ENCODE assay signal across 8 mouse cellular contexts in genomic region chr13:78200991-78201870, GRCm38 (mm10). TPM values are rescaled to one million over a fixed set of nuclear protein-coding genes. Genes with fewer than 3 reads are reported as not detected.
A peak's percentile ranks its signal among the peaks of the same experiment; 100 is the strongest.
DNase-seq lines count a peak whose midpoint lies in the region; ATAC-seq and TF ChIP-seq lines count a peak whose summit lies in the region.

No protein-coding gene starts in this region.

- H3K4me2 ChIP-seq in embryonic facial prominence, embryonic 11.5 days (ENCODE audit: low read depth, low read length): peak overlapping the region; percentile 70
- H3K4me2 ChIP-seq in limb, embryonic 13.5 days (replicated peaks): peak overlapping the region; percentile 97
- H3K4me2 ChIP-seq in midbrain, embryonic 15.5 days: peak overlapping the region; percentile 86
- peak overlapping the region; percentile 57 for H3K4me2 ChIP-seq in stomach, embryonic 16.5 days (ENCODE audit: low read depth, low read length)

- peak overlapping the region; percentile 68; the same call in 1 of the 2 replicates for H3K9ac ChIP-seq in embryonic facial prominence, embryonic 11.5 days (replicated peaks; ENCODE audit: low read length)
- no peak overlapping the region for H3K9ac ChIP-seq in heart, adult 2 months (ENCODE audit: low read depth, low read length)
- peak overlapping the region; percentile 43; the same call in 1 of the 2 replicates for H3K9ac ChIP-seq in limb, embryonic 13.5 days
- H3K9ac ChIP-seq in midbrain, embryonic 15.5 days: peak overlapping the region; percentile 78; the same call in 1 of the 2 replicates
- peak overlapping the region; percentile 80 for H3K9ac ChIP-seq in stomach, embryonic 16.5 days (ENCODE audit: low read length)

- no peaks in the 10 kb centered on the region for H3K4me1 ChIP-seq in thymus, adult 2 months (replicated peaks; ENCODE audit: control insufficient read depth, insufficient read depth, low read length)
- H3K4me1 ChIP-seq in embryonic facial prominence, embryonic 11.5 days (ENCODE audit: control insufficient read depth, insufficient read depth, low read length): no peaks in the 10 kb centered on the region; the same call in 1 of the 2 replicates
- H3K4me1 ChIP-seq in heart, adult 2 months (ENCODE audit: control insufficient read depth, insufficient read depth, low read length): no peaks in the 10 kb centered on the region
- H3K4me1 ChIP-seq in limb, embryonic 13.5 days: peaks cover 36% of the 10 kb centered on the region
- H3K4me1 ChIP-seq in midbrain, embryonic 15.5 days: peaks cover 18% of the 10 kb centered on the region
- peaks cover 12% of the 10 kb centered on the region for H3K4me1 ChIP-seq in stomach, embryonic 16.5 days (ENCODE audit: control insufficient read depth, insufficient read depth, low read length)

- intact Hi-C loops in heart, adult 2 months (cut with DNase I): loop anchor here (2.0 to 10.0 kb wide), 3 partner anchors 218 to 834 kb away; no protein-coding TSS in a partner anchor

- H3K79me2 ChIP-seq in heart, adult 2 months (replicated peaks; ENCODE audit: control insufficient read depth, insufficient read depth, low read length): no peaks in the 10 kb centered on the region

- DNase-seq in thymus, adult 2 months: peak; percentile 27
- no peak for DNase-seq in thymus, adult 18-20 months
- peak; percentile 93 for DNase-seq in embryonic facial prominence, embryonic 11.5 days (ENCODE audit: low spot score)
- DNase-seq in heart, adult 2 months: peak; percentile 87 to 90
- DNase-seq in kidney, adult 8-10 months: peak; percentile 63 to 72

- 8% methylated on average over 26 of the region's 30 CpGs for WGBS in thymus, adult 2 months
- WGBS in embryonic facial prominence, embryonic 11.5 days: under 1% methylated on average over 27 of the region's 30 CpGs
- WGBS in heart, adult 2 months: 1% methylated on average over 27 of the region's 30 CpGs
- WGBS in limb, embryonic 13.5 days: under 1% methylated on average over 26 of the region's 30 CpGs
- WGBS in midbrain, embryonic 15.5 days: under 1% methylated on average over 28 of the region's 30 CpGs
- under 1% methylated on average over 29 of the region's 30 CpGs for WGBS in stomach, embryonic 16.5 days

- TF ChIP-seq EP300 in heart, adult 2 months (IDR thresholded peaks at IDR 0.05; ENCODE audit: insufficient read depth, low read depth, low read length): no peak

- TF ChIP-seq CTCF in thymus, adult 2 months (IDR thresholded peaks at IDR 0.05; ENCODE audit: borderline replicate concordance, control insufficient read depth, extremely low read depth, insufficient read depth, low read length, poor library complexity): peak; percentile 60; the same call in 1 of the 2 replicates
- TF ChIP-seq CTCF in heart, adult 2 months (IDR thresholded peaks at IDR 0.05): peak; percentile 82

- no peaks in the 10 kb centered on the region for H3K9me3 ChIP-seq in embryonic facial prominence, embryonic 11.5 days (replicated peaks; ENCODE audit: control insufficient read depth, low read length)
- H3K9me3 ChIP-seq in limb, embryonic 13.5 days: no peaks in the 10 kb centered on the region
- H3K9me3 ChIP-seq in midbrain, embryonic 15.5 days: no peaks in the 10 kb centered on the region
- H3K9me3 ChIP-seq in stomach, embryonic 16.5 days (replicated peaks; ENCODE audit: control insufficient read depth, low read length): no peaks in the 10 kb centered on the region

- H3K36me3 ChIP-seq in thymus, adult 2 months (ENCODE audit: control insufficient read depth, insufficient read depth, low read length): no peaks in the 10 kb centered on the region
- H3K36me3 ChIP-seq in embryonic facial prominence, embryonic 11.5 days (replicated peaks; ENCODE audit: control insufficient read depth, insufficient read depth, low read depth, low read length): no peaks in the 10 kb centered on the region
- H3K36me3 ChIP-seq in heart, adult 2 months (ENCODE audit: control insufficient read depth, insufficient read depth, low read length): no peaks in the 10 kb centered on the region
- H3K36me3 ChIP-seq in limb, embryonic 13.5 days: no peaks in the 10 kb centered on the region
- no peaks in the 10 kb centered on the region for H3K36me3 ChIP-seq in midbrain, embryonic 15.5 days (replicated peaks)
- no peaks in the 10 kb centered on the region for H3K36me3 ChIP-seq in stomach, embryonic 16.5 days (ENCODE audit: control insufficient read depth, insufficient read depth, low read length)

- ATAC-seq in embryonic facial prominence, embryonic 11.5 days (replicated peaks; ENCODE audit: insufficient number of reproducible peaks, low FRiP score, low TSS enrichment, low read depth): peak; percentile 46
- ATAC-seq in limb, embryonic 13.5 days (ENCODE audit: low FRiP score, low read depth): peak; percentile 66
- peak; percentile 65 for ATAC-seq in midbrain, embryonic 15.5 days (replicated peaks)
- peak; percentile 67 for ATAC-seq in stomach, embryonic 16.5 days (ENCODE audit: insufficient read depth, low FRiP score)

- peaks cover 23% of the 10 kb centered on the region; the same call in 1 of the 2 replicates for H3K27me3 ChIP-seq in thymus, adult 2 months (ENCODE audit: control insufficient read depth, insufficient read depth, low read length)
- 0 out of 2 replicates have a peak, but pooled peaks cover 3% of the 10 kb centered on the region for H3K27me3 ChIP-seq in embryonic facial prominence, embryonic 11.5 days (ENCODE audit: control insufficient read depth, insufficient read depth, low read length)
- H3K27me3 ChIP-seq in heart, adult 2 months (ENCODE audit: control insufficient read depth, insufficient read depth, low read length): peaks cover 2% of the 10 kb centered on the region; the same call in 1 of the 2 replicates
- H3K27me3 ChIP-seq in limb, embryonic 13.5 days: peaks cover 65% of the 10 kb centered on the region
- H3K27me3 ChIP-seq in midbrain, embryonic 15.5 days (replicated peaks): 0 out of 2 replicates have a peak, but pooled peaks cover 4% of the 10 kb centered on the region
- peaks cover 4% of the 10 kb centered on the region for H3K27me3 ChIP-seq in stomach, embryonic 16.5 days (ENCODE audit: control insufficient read depth, insufficient read depth, low read length)

- no peak for TF ChIP-seq POLR2A in thymus, adult 2 months (IDR thresholded peaks at IDR 0.05; ENCODE audit: control insufficient read depth, extremely low read depth, insufficient read depth, low read length, poor library complexity)
- TF ChIP-seq POLR2A in heart, adult 2 months (IDR thresholded peaks at IDR 0.05; ENCODE audit: insufficient read depth, low read depth, low read length): no peak

- H3K27ac ChIP-seq in thymus, adult 2 months (ENCODE audit: control insufficient read depth, insufficient read depth, low read length): no peak overlapping the region
- H3K27ac ChIP-seq in embryonic facial prominence, embryonic 11.5 days (replicated peaks; ENCODE audit: low read depth, low read length): peak overlapping the region; percentile 2; the same call in 1 of the 2 replicates
- H3K27ac ChIP-seq in heart, adult 2 months: peak overlapping the region; percentile 33; the same call in 1 of the 2 replicates
- no peak overlapping the region for H3K27ac ChIP-seq in limb, embryonic 13.5 days
- peak overlapping the region; percentile 99 for H3K27ac ChIP-seq in midbrain, embryonic 15.5 days
- H3K27ac ChIP-seq in stomach, embryonic 16.5 days (ENCODE audit: low read length): peak overlapping the region; percentile 92

- H3K4me3 ChIP-seq in thymus, adult 2 months (ENCODE audit: control insufficient read depth, insufficient read depth, low read length): no peak overlapping the region
- peak overlapping the region; percentile 96 for H3K4me3 ChIP-seq in embryonic facial prominence, embryonic 11.5 days (ENCODE audit: low read depth, low read length)
- H3K4me3 ChIP-seq in heart, adult 2 months: peak overlapping the region; percentile 33
- H3K4me3 ChIP-seq in limb, embryonic 13.5 days: peak overlapping the region; percentile 55
- peak overlapping the region; percentile 94 for H3K4me3 ChIP-seq in midbrain, embryonic 15.5 days
- H3K4me3 ChIP-seq in stomach, embryonic 16.5 days (replicated peaks; ENCODE audit: low read length): peak overlapping the region; percentile 75

RNA-seq across cellular contexts. Expression of gene Nr2f1, which starts 1.7 kb away (rescaled TPM):
- 9.2 and 11.6 TPM in 2 replicates for polyA plus RNA-seq in thymus, adult 2 months (2012; rRNA removed)
- polyA plus RNA-seq in embryonic facial prominence, embryonic 11.5 days (2014; fragmentation: Nextera tagmentation; extraction: Ambion mirVana): 56.1 and 57.3 TPM in 2 replicates
- total RNA-seq in heart, adult 2 months (2021): 1 to 10 TPM; 2.7 TPM
- polyA plus RNA-seq in heart, adult 2 months (2012; rRNA removed): 8.9 and 10.5 TPM in 2 replicates
- polyA plus RNA-seq in limb, embryonic 13.5 days (2015; fragmentation: Nextera tagmentation; extraction: Ambion mirVana): 3.0 and 3.1 TPM in 2 replicates
- polyA plus RNA-seq in midbrain, embryonic 15.5 days (2015; fragmentation: Nextera tagmentation; extraction: Ambion mirVana): 58.4 and 61.2 TPM in 2 replicates
- 9.1 and 12.6 TPM in 2 replicates for polyA plus RNA-seq in stomach, embryonic 16.5 days (2015; fragmentation: Nextera tagmentation; extraction: Ambion mirVana)

Comparison
In these comparisons a context has a peak if more than half of its experiments do, and no peak if none do; other contexts are left out.
1. DNase-seq: peak in thymus, adult 2 months (single experiment), embryonic facial prominence, embryonic 11.5 days (single experiment), heart, adult 2 months (2 of 2) and kidney, adult 8-10 months (2 of 2); none in thymus, adult 18-20 months (0 of 2).
2. H3K27ac ChIP-seq: peak in embryonic facial prominence, embryonic 11.5 days (single experiment), heart, adult 2 months (single experiment), midbrain, embryonic 15.5 days (single experiment) and stomach, embryonic 16.5 days (single experiment); none in thymus, adult 2 months (single experiment) and limb, embryonic 13.5 days (single experiment).
3. Peak in every context shown above with its lines, with median percentiles within 50 percentile points of each other: ATAC-seq and H3K4me2 ChIP-seq.